Mouse (Mus musculus) midbrain, embryonic 16.5 days (tissue): ENCODE measurements around the gene Insig1. TPM values are rescaled to one million over a fixed set of nuclear protein-coding genes. Genes with fewer than 3 reads are reported as not detected.

ENCODE experiments used
- ATAC-seq: fragments of 200-750 bp; cut with Nextera tagmentation; 2 replicates; pipeline ENCODE4 v1.8.0; 2017; ENCODE audit warnings: moderate TSS enrichment
- H3K27ac ChIP-seq: fragments of 300-500 bp; sonication (generic); 2 replicates; pipeline ENCODE4 v1.5.1; 2014; ENCODE audit warnings: mild to moderate bottlenecking, low read length, mixed read lengths
- H3K27me3 ChIP-seq: fragments of 300-500 bp; sonication (generic); 2 replicates; pipeline ENCODE4 v1.6.1; 2014; ENCODE audit warnings: low read depth, low read length, mixed read lengths; ENCODE audit not compliant: control insufficient read depth, insufficient read depth
- H3K36me3 ChIP-seq: fragments of 300-500 bp; sonication (generic); 2 replicates; pipeline ENCODE4 v1.6.1; 2014; ENCODE audit warnings: mild to moderate bottlenecking, low read length, moderate library complexity, mixed read lengths; ENCODE audit not compliant: control insufficient read depth, insufficient read depth
- H3K4me1 ChIP-seq: fragments of 300-500 bp; sonication (generic); 2 replicates; pipeline ENCODE4 v1.6.1; 2014; ENCODE audit warnings: mild to moderate bottlenecking, low read length, mixed read lengths; ENCODE audit not compliant: control insufficient read depth, insufficient read depth
- H3K4me2 ChIP-seq: fragments of 300-500 bp; sonication (generic); 2 replicates; pipeline ENCODE4 v1.6.1; 2014; ENCODE audit warnings: mild to moderate bottlenecking, low read length, mixed read lengths
- H3K4me3 ChIP-seq: fragments of 300-500 bp; sonication (generic); 2 replicates; pipeline ENCODE4 v1.5.1; 2014; ENCODE audit warnings: low read depth, mild to moderate bottlenecking, low read length, moderate library complexity, mixed read lengths
- H3K9ac ChIP-seq: fragments of 300-500 bp; sonication (generic); 2 replicates; pipeline ENCODE4 v1.6.1; 2014; ENCODE audit warnings: low read depth, low read length, mixed read lengths
- H3K9me3 ChIP-seq: fragments of 300-500 bp; sonication (generic); replicated peaks from 2 replicates; pipeline ENCODE4 v1.6.1; 2014; ENCODE audit warnings: mild to moderate bottlenecking, low read length, mixed read lengths; ENCODE audit not compliant: control insufficient read depth, poor library complexity, severe bottlenecking
- WGBS: fragments of 180-500 bp; shearing (Covaris S2); extraction: QIAGEN DNeasy Blood & Tissue Kit; methylation state at CpG from one replicate; pipeline ENCODE4 v1.1.7; 2014; 5-methylcytosine and 5-hydroxymethylcytosine counted together
- polyA plus RNA-seq: library from polyadenylated mRNA; unstranded; fragments of >200 nt; fragmentation: Nextera tagmentation; extraction: Ambion mirVana; gene quantifications from 2 replicates; pipeline ENCODE4 v1.2.1, GENCODE M21; 2015

The Insig1 gene
- polyA plus RNA-seq, 1 experiment from 2014 or later: 94.0 TPM

GRCm38 (mm10) chr5:28037639-28038038, 33.5 kb upstream of the Insig1 start:
- WGBS: 47% methylated on average over 5 of the region's 5 CpGs
- no peak for ATAC-seq

GRCm38 (mm10) chr5:28038115-28038514, 33.0 kb upstream of the Insig1 start:
- no peak overlapping the region for H3K4me2 ChIP-seq
- ATAC-seq: no peak

More at GRCm38 (mm10) chr5:28037639-28038038, 33.5 kb upstream of the Insig1 start:
- Histone ChIP-seq H3K27ac (no peak overlapping the region), H3K4me1 (no peaks in the 10 kb centered on the region), H3K4me2 (no peak overlapping the region), H3K27me3 (no peaks in the 10 kb centered on the region), H3K9me3 (no peaks in the 10 kb centered on the region), H3K4me3 (no peak overlapping the region), H3K36me3 (no peaks in the 10 kb centered on the region), H3K9ac (no peak overlapping the region)

GRCm38 (mm10) chr5:28039746-28040655, 31.2 kb upstream of the Insig1 start:
- ATAC-seq: no peak
- no peaks in the 10 kb centered on the region for H3K4me1 ChIP-seq
- no peak overlapping the region for H3K9ac ChIP-seq
- no peak overlapping the region for H3K4me2 ChIP-seq
- 76% methylated on average over 7 of the region's 7 CpGs for whole genome bisulfite sequencing
- H3K27ac ChIP-seq: no peak overlapping the region
- no peaks in the 10 kb centered on the region for H3K27me3 ChIP-seq
- no peak overlapping the region for H3K4me3 ChIP-seq
- no peaks in the 10 kb centered on the region for H3K9me3 ChIP-seq
- no peaks in the 10 kb centered on the region for H3K36me3 ChIP-seq

More at GRCm38 (mm10) chr5:28038115-28038514, 33.0 kb upstream of the Insig1 start:
- Histone ChIP-seq H3K4me3 (no peak overlapping the region), H3K27me3 (no peaks in the 10 kb centered on the region), H3K9me3 (no peaks in the 10 kb centered on the region), H3K9ac (no peak overlapping the region), H3K27ac (no peak overlapping the region), H3K4me1 (no peaks in the 10 kb centered on the region), H3K36me3 (no peaks in the 10 kb centered on the region)
- WGBS: 57% methylated on average over 2 of the region's 2 CpGs

GRCm38 (mm10) chr5:28040726-28041125, 30.4 kb upstream of the Insig1 start:
- Histone ChIP-seq H3K4me2 (no peak overlapping the region), H3K27me3 (no peaks in the 10 kb centered on the region), H3K9ac (no peak overlapping the region), H3K4me1 (no peaks in the 10 kb centered on the region), H3K27ac (no peak overlapping the region), H3K9me3 (no peaks in the 10 kb centered on the region), H3K4me3 (no peak overlapping the region), H3K36me3 (no peaks in the 10 kb centered on the region)
- WGBS: 92% methylated on average over 3 of the region's 3 CpGs
- no peak for ATAC-seq

- 94% methylated on average over 3 of the region's 3 CpGs for WGBS
Measured at GRCm38 (mm10) chr5:28042021-28042420, 29.1 kb upstream of the Insig1 start.

GRCm38 (mm10) chr5:28042779-28043178, 28.4 kb upstream of the Insig1 start:
- H3K36me3 ChIP-seq: no peaks in the 10 kb centered on the region
- H3K9me3 ChIP-seq: no peaks in the 10 kb centered on the region
- no peak overlapping the region for H3K9ac ChIP-seq
- WGBS: 81% methylated on average over 2 of the region's 2 CpGs
- no peak for ATAC-seq
- H3K4me3 ChIP-seq: no peak overlapping the region
- no peak overlapping the region for H3K27ac ChIP-seq
- no peaks in the 10 kb centered on the region for H3K27me3 ChIP-seq
- no peaks in the 10 kb centered on the region for H3K4me1 ChIP-seq
- no peak overlapping the region for H3K4me2 ChIP-seq

More at GRCm38 (mm10) chr5:28042021-28042420, 29.1 kb upstream of the Insig1 start:
- H3K9me3 ChIP-seq: no peaks in the 10 kb centered on the region
- no peak for ATAC-seq
- H3K36me3 ChIP-seq: no peaks in the 10 kb centered on the region
- no peak overlapping the region for H3K27ac ChIP-seq
- H3K4me2 ChIP-seq: no peak overlapping the region
- no peaks in the 10 kb centered on the region for H3K4me1 ChIP-seq
- H3K27me3 ChIP-seq: no peaks in the 10 kb centered on the region
- H3K4me3 ChIP-seq: no peak overlapping the region
- no peak overlapping the region for H3K9ac ChIP-seq

GRCm38 (mm10) chr5:28043386-28043785, 27.8 kb upstream of the Insig1 start:
- no peaks in the 10 kb centered on the region for H3K9me3 ChIP-seq
- no peak for ATAC-seq
- no peaks in the 10 kb centered on the region for H3K27me3 ChIP-seq
- 92% methylated on average over 5 of the region's 5 CpGs for WGBS
- H3K4me3 ChIP-seq: no peak overlapping the region
- H3K36me3 ChIP-seq: no peaks in the 10 kb centered on the region
- H3K4me1 ChIP-seq: no peaks in the 10 kb centered on the region
- no peak overlapping the region for H3K9ac ChIP-seq
- H3K4me2 ChIP-seq: no peak overlapping the region
- no peak overlapping the region for H3K27ac ChIP-seq

GRCm38 (mm10) chr5:28046966-28047365, 24.2 kb upstream of the Insig1 start:
- H3K9ac ChIP-seq: no peak overlapping the region
- H3K9me3 ChIP-seq: no peaks in the 10 kb centered on the region
- ATAC-seq: no peak
- H3K27ac ChIP-seq: no peak overlapping the region
- no peaks in the 10 kb centered on the region for H3K27me3 ChIP-seq
- H3K36me3 ChIP-seq: no peaks in the 10 kb centered on the region
- H3K4me1 ChIP-seq: no peaks in the 10 kb centered on the region
- H3K4me2 ChIP-seq: no peak overlapping the region
- H3K4me3 ChIP-seq: no peak overlapping the region
- 87% methylated on average over 3 of the region's 3 CpGs for WGBS

- no peak for ATAC-seq
- Histone ChIP-seq H3K27ac (no peak overlapping the region), H3K4me2 (no peak overlapping the region), H3K4me1 (no peaks in the 10 kb centered on the region), H3K9ac (no peak overlapping the region), H3K27me3 (no peaks in the 10 kb centered on the region), H3K4me3 (no peak overlapping the region), H3K9me3 (no peaks in the 10 kb centered on the region), H3K36me3 (no peaks in the 10 kb centered on the region)
- WGBS: 81% methylated on average over 1 of the region's 1 CpGs
Measured at GRCm38 (mm10) chr5:28047961-28048360, 23.2 kb upstream of the Insig1 start.
